Mouse (Mus musculus): Measurements from ENCODE around the gene Wipf1.
A peak's percentile ranks its signal among the peaks of the same experiment; 100 is the strongest.

Wipf1 gene

GRCm38 (mm10) chr2:73467071-73467851 is 62.3 kb downstream of the Wipf1 start:
- peak in 1 of 2 experiments; percentile 13 for DNase-seq

GRCm38 (mm10) chr2:73466481-73466880 is 63.1 kb downstream of the Wipf1 start:
- DNase-seq: no peak

- peak in 1 of 2 experiments; percentile 45 for DNase-seq
These were observed 65.9 kb downstream of the Wipf1 start for GRCm38 (mm10) chr2:73463431-73464194.

DNA sequence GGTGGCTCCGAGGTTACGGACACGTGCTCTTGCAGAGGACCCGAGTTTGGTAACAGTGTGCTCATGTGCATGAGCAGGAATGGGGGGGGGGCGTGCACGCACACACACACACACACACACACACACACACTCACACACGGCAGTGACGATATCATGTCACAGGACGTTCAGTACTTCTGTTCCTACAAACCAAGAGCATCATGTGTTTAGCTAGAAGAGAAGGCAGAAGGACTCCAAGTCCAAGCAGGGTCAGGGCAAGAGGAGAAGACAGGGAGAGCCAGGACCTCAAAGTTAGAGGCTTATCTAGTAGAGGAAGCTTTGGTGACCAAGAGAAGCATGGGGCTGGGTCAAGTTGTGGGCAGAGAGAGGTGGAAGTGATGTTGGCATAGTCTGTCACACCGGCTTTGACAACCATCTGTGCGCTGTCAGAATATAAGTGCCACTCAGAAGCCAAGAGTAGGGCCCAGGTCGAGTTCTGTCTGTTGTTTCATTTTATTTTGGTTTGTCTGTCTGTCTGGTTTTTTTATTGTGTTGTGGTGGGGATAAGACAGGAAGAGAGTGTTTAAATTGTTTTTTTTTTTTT is 66.7 kb downstream of the Wipf1 start:
- no peak for DNase-seq

GRCm38 (mm10) chr2:73462265-73462664 is 67.3 kb downstream of the Wipf1 start:
- no peak for DNase-seq

DNA sequence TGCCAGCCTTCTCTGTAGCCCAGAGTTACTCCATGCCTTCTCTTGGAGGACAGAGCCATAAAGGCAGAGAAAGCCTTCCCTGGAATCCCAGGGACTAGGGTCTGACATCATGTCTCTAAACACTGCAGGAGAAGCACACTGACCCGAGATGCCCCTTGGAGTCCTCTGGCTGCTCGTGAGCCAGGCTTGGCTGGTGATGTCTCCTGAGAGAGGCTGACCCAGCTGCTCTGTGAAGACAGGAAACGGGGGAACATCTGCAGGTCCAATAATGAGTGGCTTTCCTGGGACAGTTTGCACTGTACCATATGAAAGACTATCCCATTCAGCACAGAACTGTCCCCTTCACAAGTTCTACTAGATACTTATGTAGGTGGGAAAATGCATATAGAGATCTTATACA is 69.4 kb downstream of the Wipf1 start:
- DNase-seq: no peak

DNA sequence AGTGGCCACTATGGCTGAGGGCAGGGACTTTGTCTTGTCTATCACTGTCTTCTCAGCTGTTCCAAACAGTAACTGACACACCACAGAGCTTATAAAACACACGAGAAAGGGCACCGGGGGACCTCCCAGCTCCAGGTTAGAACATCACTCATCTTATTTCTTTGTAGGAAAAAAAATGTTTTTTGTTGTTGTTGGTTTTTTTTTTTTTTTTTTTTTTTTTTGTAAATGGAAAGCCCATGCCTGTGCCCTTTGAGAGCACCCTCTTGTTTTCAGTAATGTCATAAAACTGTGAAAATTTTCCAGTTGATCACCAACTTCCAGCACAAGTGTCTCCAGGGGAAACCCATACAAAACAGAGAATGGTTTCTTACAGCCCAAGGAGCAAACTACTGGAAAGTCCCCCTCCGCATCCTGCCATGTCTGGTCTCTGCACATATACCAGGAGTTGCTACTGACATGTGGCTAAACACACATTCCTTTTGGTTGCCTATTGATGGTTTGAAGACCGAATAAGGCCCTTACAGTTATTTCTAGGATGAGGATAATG is 69.9 kb downstream of the Wipf1 start:
- no peak for DNase-seq

GRCm38 (mm10) chr2:73456886-73457285 is 72.6 kb downstream of the Wipf1 start:
- no peak for DNase-seq

DNA sequence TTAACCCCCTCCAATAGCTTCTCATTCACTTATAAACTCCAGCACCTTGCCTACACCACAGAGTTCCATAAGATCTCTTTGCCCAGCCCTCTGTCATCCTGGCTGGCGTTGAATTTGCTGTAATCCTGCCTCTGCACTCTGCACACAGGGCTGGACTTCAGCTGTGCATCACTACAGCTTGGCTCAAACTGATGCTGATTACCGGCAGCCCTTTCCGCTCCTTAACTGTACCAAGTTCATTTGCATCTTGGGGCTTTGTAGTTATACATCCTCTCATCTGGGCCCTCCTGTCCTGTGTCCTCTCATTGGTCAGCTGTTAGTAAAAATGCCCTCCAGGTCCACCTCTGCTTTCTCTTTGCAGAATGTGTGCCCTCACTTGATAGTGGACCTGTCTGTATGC is 73.4 kb downstream of the Wipf1 start:
- DNase-seq: no peak

- no peak for DNase-seq
These were observed 74.0 kb downstream of the Wipf1 start for GRCm38 (mm10) chr2:73455541-73455940.

GRCm38 (mm10) chr2:73454682-73455081 is 74.9 kb downstream of the Wipf1 start:
- DNase-seq: no peak

- no peak for DNase-seq
These were observed 75.3 kb downstream of the Wipf1 start for GRCm38 (mm10) chr2:73454186-73454585.

DNA sequence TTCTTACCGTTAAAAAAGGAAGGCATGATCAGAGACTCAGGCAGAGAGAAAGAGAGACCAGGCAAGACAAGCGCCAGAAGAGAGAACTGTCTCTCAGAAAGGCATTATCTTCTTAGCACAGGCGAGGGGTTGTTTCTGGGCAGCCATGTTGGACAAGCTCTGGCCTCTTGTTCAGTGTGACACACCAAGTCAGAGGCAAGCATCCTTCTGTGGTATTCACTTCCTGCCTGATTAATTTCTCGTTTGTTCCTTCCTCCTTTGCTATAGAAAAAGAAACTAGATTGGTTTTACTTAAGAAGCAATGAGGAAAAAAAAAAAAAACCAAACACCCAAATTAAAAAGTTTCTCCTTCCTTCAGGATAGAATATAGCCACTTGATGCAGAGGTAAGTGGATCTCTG is 75.8 kb downstream of the Wipf1 start:
- DNase-seq: no peak

- DNase-seq: no peak
These were observed 76.4 kb downstream of the Wipf1 start for GRCm38 (mm10) chr2:73453085-73453484.

DNA sequence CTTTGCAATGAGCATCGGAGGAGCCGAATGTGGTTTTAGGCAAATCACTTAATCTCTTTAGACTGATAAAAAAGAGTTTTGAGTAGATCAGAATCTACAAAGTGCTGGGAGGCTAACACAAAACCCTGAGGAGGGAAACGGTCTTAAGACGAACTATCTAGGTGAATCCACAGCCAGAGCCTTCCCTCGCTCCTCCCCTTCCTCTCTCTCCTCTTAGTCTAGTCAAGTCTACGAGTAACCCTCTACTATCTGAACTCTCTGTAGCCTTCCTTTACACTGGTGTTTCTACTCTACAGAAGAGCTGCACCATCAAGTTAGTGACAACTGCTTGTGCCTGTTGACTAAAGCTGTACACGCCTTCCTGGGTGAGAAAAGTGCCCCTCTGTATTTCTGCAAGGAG is 77.0 kb downstream of the Wipf1 start:
- no peak for DNase-seq

DNA sequence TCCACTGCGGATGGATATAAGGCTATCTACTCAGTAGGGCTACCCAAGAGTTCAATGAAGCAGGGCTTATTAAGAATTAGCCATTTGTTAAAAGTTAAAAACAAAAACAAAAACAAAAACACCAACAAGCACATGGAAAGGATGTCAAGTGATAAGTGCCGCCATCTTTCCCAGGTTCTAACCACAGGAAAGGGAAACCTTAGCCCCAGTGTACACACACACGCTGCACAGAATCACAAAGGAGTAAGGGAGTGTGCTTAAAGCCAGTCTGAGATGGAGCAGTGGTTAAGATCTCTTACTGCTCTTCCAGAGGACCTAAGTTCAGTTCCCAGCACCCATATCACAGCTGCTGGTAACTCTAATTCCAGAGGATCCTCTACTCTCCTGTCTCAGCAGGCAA is 78.0 kb downstream of the Wipf1 start:
- no peak for DNase-seq

GRCm38 (mm10) chr2:73450172-73450715 is 79.3 kb downstream of the Wipf1 start:
- DNase-seq: no peak

DNA sequence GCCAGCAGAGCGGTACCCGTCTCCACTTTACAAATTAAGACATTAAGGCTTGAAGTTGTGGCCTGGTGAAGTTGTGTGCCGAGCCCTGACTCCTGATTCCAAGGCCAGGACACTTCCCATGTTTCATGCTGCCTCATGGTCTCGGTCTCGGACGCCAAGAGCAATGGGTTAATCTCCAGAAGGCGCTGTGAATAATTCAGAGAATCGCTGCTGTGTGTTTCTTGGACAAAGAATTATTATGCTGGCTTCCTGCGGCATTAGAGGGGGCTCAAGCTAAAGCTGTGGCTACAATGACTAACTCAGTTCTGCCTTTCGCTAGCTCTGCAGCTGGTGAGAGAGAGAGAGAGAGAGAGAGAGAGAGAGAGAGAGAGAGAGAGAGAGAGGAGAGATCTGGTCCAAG is 85.5 kb downstream of the Wipf1 start:
- no peak for DNase-seq

DNA sequence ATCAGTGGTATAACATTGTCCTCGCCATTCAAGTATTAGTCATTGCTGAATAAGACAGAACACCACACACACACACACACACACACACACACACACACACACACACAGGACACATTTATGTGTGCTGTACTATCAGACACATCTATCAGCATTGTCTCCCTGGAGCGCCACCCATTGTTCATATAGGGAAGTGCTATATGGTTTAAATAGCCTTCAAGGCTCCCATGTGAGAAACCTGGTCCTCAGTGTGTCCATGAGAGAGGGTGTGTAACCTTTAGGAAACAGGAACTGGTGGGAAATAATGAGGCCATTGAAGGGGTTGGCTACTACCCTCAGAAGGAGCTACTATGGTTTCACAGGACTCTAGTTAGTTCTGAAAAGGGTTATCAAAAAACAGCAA is 87.5 kb downstream of the Wipf1 start:
- DNase-seq: no peak

- DNase-seq: no peak
These were observed 89.2 kb downstream of the Wipf1 start for GRCm38 (mm10) chr2:73440319-73440718.

GRCm38 (mm10) chr2:73436976-73437375 is 92.6 kb downstream of the Wipf1 start:
- no peak for DNase-seq

GRCm38 (mm10) chr2:73435847-73436246 is 93.7 kb downstream of the Wipf1 start:
- no peak for DNase-seq

DNA sequence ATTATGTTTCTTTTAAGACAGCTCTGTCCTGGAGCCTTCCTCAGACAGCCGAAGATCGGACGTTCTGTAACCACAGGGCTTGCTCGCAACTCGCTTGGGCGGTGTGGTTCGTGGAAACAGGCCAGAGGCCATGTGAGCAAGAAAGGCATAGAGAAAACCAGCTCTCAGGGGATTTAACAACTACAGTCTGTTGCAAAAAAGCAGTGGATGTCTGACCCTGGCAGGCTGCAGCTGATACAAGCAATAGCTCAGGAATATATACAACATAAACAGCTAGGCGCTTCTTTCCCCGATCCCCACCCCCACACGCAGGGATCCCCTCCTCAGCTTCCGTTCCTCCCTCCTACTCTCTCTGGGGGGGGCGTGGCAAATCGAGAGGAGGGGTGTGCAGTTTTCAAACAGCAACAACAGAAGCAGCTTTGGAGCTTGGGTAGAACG is 97.6 kb downstream of the Wipf1 start:
- DNase-seq: peak in 1 of 2 experiments; percentile 8
